Mouse (Mus musculus): ENCODE data around the gene Cdk5rap2.
A peak's percentile ranks its signal among the peaks of the same experiment; 100 is the strongest.

The Cdk5rap2 gene

GRCm38 (mm10) chr4:70353656-70354055 is 56.6 kb downstream of the Cdk5rap2 start:
- no peak for DNase-seq (ENCODE audit: low spot score)

- DNase-seq (ENCODE audit: low spot score), result no peak
Observed at GRCm38 (mm10) chr4:70335444-70336144, 74.6 kb downstream of the Cdk5rap2 start.

- DNase-seq (ENCODE audit: low spot score), result no peak
Observed at GRCm38 (mm10) chr4:70334995-70335394, 75.2 kb downstream of the Cdk5rap2 start.

- DNase-seq (ENCODE audit: low spot score), result no peak
Observed at GRCm38 (mm10) chr4:70332981-70333380, 77.3 kb downstream of the Cdk5rap2 start.

- DNase-seq (ENCODE audit: low spot score), result no peak
Observed at GRCm38 (mm10) chr4:70332576-70332975, 77.7 kb downstream of the Cdk5rap2 start.

- no peak for DNase-seq (ENCODE audit: low spot score)
Observed at GRCm38 (mm10) chr4:70331181-70331580, 79.1 kb downstream of the Cdk5rap2 start.

GRCm38 (mm10) chr4:70328033-70328432 is 82.2 kb downstream of the Cdk5rap2 start:
- DNase-seq (ENCODE audit: low spot score), result no peak

- DNase-seq (ENCODE audit: low spot score), result no peak
Observed at GRCm38 (mm10) chr4:70327436-70327835, 82.8 kb downstream of the Cdk5rap2 start.

GRCm38 (mm10) chr4:70321586-70321985 is 88.7 kb downstream of the Cdk5rap2 start:
- DNase-seq (ENCODE audit: low spot score), result no peak

GRCm38 (mm10) chr4:70312170-70312569 is 98.1 kb downstream of the Cdk5rap2 start:
- no peak for DNase-seq (ENCODE audit: low spot score)

GRCm38 (mm10) chr4:70311530-70311929 is 98.7 kb downstream of the Cdk5rap2 start:
- no peak for DNase-seq (ENCODE audit: low spot score)

- peak; percentile 6 for DNase-seq (ENCODE audit: low spot score)
Observed at GRCm38 (mm10) chr4:70307230-70307629, 103.0 kb downstream of the Cdk5rap2 start.

GRCm38 (mm10) chr4:70303870-70304269 is 106.4 kb downstream of the Cdk5rap2 start:
- DNase-seq (ENCODE audit: low spot score), result no peak

GRCm38 (mm10) chr4:70301187-70301586 is 109.1 kb downstream of the Cdk5rap2 start:
- no peak for DNase-seq (ENCODE audit: low spot score)

GRCm38 (mm10) chr4:70289361-70289760 is 120.9 kb downstream of the Cdk5rap2 start:
- DNase-seq (ENCODE audit: low spot score), result no peak

- DNase-seq (ENCODE audit: low spot score), result no peak
Observed at GRCm38 (mm10) chr4:70283163-70283562, 127.1 kb downstream of the Cdk5rap2 start.

- no peak for DNase-seq (ENCODE audit: low spot score)
Observed at GRCm38 (mm10) chr4:70278882-70279281, 131.4 kb downstream of the Cdk5rap2 start.

- DNase-seq (ENCODE audit: low spot score), result no peak
Observed at GRCm38 (mm10) chr4:70278057-70278456, 132.2 kb downstream of the Cdk5rap2 start.

- DNase-seq (ENCODE audit: low spot score), result no peak
Observed at GRCm38 (mm10) chr4:70272943-70273342, 137.3 kb downstream of the Cdk5rap2 start.

GRCm38 (mm10) chr4:70272527-70272926 is 137.7 kb downstream of the Cdk5rap2 start:
- no peak for DNase-seq (ENCODE audit: low spot score)

- DNase-seq (ENCODE audit: low spot score), result no peak
Observed at GRCm38 (mm10) chr4:70267213-70267906, 142.9 kb downstream of the Cdk5rap2 start.

GRCm38 (mm10) chr4:70265248-70265647 is 145.0 kb downstream of the Cdk5rap2 start:
- no peak for DNase-seq (ENCODE audit: low spot score)

GRCm38 (mm10) chr4:70262850-70263249 is 147.4 kb downstream of the Cdk5rap2 start:
- no peak for DNase-seq (ENCODE audit: low spot score)

- no peak for DNase-seq (ENCODE audit: low spot score)
Observed at GRCm38 (mm10) chr4:70261315-70261714, 148.9 kb downstream of the Cdk5rap2 start.

All from yolk sac, embryonic 10.5 days (tissue).